Mouse (Mus musculus) T-cell, adult 2 months (primary cell): Measurements from ENCODE around the gene Fam110c.
"Not testable (repeated sequence)": the region's sequence is repeated elsewhere in the genome, so short reads cannot be mapped to it uniquely, and the experiment has no call there.

Experiments used
- DNase-seq: peaks from one replicate; pipeline ENCODE4 v3.0.0; 2022; ENCODE audit warnings: low spot score

The Fam110c gene

DNA sequence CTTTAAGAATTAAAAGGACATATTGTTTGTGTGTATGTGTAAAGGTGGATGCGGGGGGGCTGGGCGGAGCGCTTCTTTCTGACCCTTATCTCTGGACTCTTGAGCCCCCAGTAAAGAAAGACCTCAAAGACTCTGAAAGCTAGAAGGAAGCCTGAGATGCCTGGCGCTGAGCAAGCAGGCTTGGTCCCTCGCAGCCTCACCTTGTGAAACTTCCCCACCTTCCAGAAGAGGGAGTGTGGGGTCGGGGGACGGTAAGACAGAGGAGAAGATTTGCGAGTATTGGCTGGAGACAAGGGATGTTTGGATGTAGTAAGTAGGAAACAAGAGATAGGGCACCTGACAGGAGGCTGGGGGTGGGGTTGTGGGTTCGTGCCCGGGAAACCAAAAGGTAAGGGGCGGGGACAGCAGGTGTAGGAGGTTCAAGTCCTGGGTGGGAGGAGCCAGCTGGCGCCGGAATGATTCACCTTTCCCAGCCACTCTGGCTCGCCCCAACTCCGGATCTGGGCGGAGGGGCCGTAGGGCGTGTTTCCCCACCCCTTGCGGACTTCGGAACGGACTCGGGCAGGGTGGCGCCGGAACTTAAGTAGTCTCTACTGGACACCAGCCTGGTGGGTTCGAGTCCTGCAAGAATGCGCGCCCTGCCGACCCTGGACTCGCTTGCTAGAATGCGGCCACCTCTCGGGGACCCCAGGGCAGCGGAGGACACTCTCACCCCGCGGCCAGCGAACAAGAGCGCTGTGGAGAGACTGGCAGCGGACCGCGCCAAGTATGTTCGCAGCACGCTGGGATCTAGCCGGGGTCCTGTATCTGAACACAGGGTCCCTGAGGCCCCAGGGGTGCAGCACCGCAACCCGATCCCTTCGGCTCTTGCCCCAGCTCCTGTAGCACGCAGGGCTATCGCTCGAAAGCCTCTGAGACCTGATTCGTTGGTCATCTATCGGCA lies at the start of gene Fam110c:
Gene Fam110c, plus strand, starts transcription at position 450 of the 943 bp plus-strand sequence.
- no peak for DNase-seq

DNA sequence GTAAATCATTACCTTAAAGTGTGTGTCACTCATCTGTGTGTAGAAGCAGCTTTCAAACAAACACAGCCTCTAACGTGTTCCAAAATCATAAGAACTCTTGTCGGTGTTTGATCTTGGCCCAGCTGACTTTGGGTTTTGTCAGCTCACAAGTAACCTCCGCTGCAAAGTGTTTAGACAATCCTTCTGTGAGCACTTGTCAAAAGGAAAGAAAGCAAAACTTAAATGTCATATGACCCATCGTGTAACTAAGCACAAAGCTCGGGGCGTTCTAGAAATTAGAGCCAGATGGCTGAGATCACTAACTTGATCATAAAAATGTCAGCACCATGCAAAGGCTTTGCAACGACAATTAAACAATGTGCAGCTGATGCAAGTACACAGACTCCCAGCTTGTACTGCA lies 47.2 kb upstream of the Fam110c start:
- no peak for DNase-seq

DNA sequence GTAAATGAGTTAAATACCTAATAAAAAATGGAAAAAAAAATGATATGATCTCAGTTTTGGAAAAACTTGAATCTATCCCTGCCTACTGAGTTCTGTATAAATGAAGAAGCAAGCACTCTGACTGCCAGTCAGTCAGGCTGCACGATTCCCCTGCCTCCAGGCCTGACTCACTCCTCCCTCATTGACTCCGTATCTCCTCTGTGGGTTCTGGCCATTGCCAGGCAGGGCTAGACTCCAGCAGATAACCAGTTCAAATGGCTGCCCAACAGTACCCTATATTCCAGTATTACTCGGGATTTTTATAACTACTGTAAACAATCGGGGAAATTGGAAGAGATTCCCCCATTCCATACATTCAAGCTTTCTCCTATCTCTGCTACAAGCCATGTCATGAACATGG lies 21.6 kb upstream of the Fam110c start:
- DNase-seq, result no peak

DNA sequence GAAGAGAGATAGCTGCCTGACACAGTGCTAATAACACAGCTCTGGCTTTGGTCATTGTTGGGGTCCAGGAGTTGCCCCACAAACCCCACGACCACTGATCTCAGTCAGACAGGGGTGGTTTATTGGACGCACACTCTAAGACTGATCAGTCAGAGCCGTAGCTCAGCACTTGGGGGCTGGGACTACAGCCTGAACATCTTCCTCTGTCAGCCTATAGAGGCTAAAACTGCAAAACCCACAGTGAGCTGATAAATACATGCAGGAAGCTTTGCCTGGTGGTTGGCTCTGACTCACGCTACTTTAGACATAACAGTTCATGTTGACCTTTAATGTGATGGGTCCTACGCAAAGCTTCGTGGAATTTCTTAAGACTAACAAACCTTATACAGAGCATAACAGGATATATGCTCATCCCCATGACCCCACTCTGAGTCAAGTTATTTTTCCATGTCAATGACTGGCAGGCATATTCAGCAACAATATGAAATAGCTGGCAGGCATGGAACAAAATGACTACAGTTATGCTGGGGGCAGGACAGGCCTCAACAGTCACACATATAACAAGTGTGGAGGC lies 17.3 kb upstream of the Fam110c start:
- DNase-seq, result no peak

DNA sequence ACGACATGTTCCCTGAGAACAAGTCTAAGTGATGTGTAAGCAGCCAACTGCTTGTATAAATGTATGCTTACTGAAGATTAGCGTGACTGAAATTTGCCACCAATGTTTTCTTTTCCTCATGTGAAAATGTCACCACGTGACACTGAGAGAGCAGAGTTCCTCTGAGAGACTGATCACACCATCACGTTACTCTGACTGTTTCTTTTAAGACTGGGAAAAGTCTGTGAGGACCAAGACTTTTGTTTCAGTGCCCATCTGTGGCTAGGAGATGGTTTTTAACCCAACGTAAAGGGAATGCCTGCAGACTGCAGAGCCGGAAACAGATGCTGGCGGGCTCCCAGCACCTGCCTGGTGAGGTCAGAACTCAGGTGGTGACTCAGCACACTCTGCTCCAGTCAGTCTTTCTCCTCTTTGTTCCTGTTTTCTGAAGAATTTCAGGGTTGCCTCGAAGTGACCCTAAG lies 14.2 kb upstream of the Fam110c start:
- no peak for DNase-seq

DNA sequence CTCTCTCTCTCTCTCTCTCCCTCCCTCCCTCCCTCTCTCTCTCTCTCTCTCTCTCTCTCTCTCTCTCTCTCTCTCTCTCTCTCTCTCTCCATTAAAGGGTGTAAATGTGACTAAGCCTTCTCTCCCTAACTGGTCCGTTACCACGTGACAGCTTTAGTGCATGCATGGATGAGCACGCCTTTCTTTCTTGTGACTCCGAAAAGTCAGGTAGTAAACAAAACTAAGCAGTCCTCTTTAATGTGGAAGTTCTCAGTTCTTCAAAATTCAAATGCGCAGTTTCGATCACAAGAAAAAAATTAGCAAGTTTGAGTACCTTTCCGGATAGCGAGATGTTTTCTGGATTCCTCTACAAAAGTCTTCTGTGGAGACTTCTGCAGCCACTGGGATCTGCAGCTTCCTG lies 13.4 kb upstream of the Fam110c start:
- DNase-seq, result no peak

DNA sequence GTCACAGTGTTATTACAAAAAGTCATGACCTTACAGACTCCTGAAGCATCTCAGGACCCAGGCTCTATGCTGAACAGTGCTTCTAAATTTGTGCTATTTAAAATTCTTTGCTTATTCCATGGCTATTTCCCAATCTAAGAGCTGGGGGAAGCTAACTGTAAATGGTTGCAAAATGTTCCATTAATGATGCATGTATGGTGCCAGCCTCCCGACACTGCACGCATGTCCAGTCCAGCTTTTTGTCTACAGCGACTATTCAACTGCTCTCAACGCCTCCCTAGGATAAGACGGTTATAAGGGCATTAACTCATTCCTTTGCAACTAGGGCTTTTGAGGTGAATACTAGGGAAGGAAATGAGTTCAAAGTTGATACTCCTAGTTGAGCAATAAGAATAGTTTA lies 2.4 kb upstream of the Fam110c start:
- DNase-seq, result no peak

DNA sequence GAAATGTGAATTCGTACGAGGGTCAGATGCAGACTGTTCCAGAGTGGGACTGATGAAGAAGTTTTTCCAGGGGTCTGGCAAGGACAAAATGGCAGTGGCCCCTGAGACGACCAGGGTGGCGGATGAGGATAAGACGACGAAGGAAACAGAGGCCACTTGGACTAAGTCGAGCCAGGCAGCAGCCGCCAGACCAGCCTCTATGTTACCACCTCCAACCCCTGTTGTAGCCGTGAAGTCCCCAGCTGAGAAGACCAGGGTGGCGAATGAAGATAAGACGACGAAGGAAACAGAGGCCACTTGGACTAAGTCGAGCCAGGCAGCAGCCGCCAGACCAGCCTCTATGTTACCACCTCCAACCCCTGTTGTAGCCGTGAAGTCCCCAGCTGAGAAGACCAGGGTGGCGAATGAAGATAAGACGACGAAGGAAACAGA lies 710 bp downstream of the Fam110c start:
- not testable (repeated sequence) for DNase-seq

DNA sequence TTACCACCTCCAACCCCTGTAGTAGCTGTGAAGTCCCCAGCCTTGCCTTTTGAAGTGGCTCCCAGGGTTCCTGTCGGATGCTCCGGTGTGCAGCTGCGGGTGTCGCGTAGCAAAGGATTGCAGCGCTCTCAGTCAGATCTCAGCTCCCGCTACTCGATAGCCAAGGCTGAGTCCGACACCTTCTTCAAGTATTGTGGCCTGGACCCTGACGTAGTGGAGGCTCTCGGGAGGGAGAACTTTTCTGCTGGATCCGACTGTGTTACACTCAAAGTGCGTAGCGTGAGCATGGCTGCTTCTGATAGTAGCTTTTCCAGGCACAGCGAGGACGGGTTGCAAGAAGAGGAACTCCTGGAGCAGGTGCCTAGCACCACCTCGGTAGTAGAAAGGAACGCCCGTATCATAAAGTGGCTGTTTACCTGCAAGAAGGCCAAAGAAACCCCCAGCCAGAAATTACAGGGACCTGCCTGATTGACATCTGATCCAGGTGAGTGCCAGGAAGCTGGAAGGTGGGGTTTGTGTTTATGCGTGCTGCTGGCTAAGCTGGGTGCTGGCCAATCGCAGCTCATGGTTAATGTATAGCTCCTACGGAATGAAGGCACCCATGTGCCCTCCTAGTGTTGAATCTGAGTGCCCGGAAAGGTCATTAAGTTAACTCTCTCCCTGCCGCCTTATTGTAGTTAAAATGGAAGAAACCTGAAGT lies 1.3 kb downstream of the Fam110c start:
- no peak for DNase-seq

DNA sequence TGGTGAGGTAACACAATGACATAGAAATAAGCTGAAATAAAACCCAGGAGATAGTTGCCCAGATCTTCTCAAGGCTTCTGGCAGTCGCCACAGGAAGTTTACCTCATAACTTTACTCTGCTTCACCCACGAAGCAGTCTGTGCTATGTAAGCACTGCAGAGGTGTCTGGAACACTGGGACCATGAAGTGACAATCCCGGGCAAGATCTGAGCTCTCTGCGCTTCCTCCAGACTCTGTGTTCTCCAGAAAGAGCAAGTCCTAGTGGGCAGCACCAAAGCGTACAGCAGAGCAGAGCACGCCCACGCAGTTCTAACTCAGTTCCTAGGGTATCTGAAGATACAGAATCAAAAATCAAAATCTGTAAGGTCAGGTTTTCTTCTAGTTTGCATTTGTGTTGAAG lies 3.4 kb downstream of the Fam110c start:
- no peak for DNase-seq

DNA sequence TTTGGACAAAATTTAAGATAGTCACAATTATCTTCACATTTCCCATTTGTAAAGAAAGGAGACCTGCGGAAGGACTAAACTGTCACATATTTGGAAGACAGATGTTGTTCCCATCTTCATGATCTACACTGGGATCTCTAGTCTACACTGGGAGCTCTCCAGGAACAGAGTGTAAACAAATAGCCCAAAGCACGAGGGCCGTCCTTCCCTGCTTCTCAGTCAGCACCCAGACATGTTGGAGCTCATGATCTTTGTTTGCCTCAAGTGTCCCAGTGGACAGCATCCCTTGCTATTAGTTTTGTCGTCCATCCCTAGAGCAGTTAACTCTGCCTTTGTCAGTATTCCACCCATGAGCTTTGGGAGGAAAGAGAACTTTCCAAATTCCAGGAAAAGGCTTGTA lies 4.4 kb downstream of the Fam110c start:
- DNase-seq, result no peak

DNA sequence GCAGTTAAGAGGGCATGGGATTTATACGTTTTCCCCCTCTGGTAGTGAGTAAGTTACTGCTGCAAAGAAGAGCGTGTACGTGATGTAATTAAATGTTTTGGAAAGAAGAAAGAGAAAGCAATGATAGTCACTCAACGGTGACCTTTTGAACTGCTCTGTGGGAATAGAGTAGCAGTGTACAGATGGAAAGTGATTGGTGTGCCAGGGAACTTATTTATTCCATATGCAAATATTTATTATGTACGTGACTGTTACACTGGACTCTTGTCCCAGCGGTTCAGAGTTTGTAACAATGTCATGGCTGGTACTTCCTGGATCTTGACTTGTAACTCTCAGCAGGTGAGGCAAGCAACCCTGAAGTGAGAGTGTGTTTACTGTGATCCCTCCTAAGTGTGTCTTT lies 6.7 kb downstream of the Fam110c start:
- DNase-seq, result no peak

DNA sequence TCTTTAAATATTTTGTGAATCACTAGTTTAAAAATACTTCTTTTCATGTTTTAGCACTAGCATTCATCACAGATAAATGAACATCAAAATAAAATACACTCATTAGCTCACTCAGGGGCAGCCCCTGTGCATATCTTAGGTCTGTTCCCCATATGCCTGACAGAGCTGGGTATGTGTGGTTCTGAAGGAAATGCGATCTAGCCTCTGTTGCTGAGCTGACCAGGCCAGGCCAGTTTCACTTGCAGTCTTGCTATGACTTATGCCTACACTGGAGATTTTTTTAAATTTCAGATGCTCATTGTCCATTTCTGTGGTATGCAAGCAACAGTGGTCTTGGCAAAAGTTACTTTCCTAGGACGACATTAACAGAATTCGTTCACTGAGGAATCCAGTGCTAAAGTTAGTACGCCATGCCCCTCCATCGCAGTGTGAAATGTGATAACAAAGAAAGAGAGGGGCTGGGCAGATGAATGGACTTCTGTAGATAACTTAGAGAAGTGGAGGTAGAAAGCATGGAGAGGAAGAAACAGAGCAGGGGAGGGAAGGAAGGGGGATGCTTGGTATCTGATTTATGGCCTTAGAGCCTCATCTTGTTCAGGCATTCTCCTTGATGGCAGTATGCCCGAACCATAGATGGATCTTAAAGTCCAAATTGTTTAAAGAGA lies 7.4 kb downstream of the Fam110c start:
- no peak for DNase-seq

DNA sequence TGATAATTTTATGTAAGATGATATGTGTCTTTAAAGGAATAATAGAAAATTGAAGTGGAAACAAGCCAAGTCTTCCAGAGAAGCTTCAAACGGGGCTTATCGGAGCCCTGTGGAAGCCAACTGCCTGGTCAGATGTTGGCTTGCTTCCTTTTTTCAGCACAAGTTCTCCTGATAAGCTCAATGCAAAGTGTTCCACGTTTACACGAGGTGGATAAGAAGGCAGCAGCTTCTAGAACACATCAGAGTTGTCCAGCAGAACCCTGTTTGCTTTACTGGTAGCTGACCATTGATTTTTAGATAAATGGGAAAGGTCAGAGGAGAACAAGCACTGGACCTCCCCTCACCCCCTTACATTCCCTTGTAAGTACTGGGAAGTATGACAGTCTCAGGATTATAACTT lies 9.3 kb downstream of the Fam110c start:
- DNase-seq, result no peak

DNA sequence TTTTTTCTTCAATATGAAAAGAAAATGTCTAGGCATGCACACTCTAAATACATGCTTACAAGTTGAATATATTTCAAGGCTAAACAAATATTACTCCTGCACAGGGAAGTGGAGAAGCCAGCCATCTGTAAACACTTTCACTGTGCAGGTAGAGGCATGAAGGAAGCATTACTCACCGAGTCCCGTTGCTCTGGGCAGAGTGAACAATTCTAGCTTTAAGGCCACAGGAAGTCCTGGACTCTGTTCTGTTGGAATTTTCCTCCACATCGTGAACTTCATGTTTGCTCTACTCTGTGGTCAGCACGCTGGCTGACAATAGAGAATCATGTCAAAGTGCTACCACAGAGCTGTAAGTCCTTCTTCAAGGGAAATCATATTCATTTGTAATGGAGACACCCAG lies 9.7 kb downstream of the Fam110c start:
- DNase-seq, result no peak

DNA sequence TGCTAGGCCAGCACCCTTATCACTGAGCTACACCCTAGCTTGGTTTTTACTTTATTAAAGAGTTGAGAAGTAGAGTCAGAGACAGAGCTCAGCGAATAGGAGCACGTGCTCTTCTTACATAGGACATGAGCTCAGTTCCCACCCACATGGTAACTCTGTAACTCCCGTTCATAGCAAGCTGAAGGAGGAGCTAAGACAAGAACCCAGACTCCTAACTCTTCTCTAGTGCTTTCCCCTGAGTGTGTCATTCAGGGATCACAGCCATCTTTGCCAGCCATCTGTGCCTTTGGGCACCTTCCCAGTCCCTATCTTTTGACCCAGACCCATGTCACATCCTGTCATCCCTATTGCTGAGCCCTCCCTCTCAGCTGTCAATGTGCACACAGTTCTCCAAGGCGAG lies 13.4 kb downstream of the Fam110c start:
- DNase-seq, result no peak

DNA sequence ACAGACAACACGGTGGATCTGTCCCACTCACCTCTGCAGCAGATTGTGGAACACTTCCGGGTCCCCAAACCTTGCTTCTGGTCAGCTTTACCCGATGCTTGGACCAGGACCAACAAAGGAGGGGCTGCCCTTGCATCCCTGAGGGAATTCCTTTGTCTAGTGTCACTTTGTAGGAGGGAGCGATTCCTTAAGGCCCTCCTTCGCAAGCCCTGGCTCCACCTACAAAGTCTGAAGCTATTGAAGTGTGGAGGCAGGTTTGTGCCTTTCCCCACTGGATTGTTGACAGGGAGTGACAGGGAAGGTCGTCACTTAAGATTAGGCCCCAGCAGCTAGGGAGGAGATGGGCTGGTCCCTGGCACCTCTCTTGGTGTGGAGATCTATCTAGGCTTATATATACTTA lies 16.7 kb downstream of the Fam110c start:
- DNase-seq, result no peak

DNA sequence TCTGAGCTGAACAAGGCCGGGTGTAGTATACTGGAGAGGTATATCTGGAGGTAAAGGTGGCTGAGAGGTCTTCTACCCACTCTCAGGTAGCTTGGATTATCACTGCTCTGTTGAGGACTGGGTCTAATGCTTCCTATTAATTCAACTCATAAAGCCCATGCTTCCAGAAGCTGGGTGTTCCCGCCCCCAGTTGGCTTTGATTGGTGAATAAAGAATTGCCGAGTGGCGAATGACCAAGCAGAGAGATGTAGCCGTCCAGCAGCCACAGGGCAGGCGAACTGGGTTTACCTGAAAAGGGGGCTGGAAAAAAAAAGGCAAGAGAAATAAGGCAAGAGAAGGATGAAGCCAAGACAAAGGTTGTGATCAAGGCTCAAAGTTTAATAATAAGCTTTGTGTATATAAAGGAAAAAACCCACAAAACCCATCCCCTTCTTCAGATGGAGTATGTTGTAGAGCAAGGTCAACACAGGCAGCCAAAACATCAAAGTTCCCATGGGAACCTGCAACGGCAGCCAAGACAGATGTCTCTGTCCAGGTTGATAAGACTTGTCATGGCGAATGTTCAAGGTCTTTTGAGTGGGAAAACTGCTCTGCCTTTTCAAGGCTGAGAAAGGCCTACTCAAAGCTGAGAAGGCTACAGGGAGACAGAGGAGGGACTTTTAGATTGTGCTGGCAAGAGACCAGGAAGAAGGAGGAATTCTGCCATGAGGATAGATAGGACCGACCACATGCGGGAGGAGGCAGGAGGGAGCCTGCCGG lies 17.4 kb downstream of the Fam110c start:
- DNase-seq, result no peak

DNA sequence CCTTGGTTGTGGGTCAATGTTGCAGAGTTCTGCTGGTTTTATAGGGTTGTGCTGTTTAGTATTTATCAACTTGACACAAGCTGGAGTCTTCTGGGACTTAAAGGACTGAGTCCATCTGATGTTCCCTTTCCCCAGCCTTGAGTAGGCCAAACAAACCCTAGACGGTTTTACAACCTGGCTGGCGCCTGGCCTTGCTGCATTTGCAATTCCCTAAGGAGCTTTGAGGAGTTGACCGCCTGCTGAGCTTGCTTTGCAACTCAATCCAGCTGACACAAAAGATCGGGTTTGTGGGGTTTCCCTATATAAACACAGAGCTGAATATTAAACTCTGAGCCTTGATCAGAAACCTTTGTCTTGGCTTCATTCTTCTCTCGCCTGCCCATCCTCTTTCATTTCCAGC lies 18.8 kb downstream of the Fam110c start:
- no peak for DNase-seq

DNA sequence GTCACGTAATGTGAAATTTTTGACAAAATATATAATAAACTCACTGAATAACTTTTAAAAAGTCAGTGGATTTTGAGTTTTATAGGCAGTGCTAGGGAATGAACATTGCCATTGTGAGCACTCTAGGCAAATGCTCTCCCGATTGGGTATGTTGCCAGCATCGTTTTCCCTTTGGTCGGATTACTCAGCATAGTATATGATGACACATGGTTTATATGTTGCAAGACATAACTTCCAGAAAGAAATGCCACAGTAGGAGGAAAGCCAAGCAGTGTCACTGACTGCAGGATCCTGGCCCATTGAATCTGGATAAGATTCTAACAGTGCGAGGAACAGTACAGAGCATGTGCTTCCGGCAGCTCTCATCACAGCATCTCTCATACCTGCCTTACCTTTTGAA lies 23.5 kb downstream of the Fam110c start:
- no peak for DNase-seq

DNA sequence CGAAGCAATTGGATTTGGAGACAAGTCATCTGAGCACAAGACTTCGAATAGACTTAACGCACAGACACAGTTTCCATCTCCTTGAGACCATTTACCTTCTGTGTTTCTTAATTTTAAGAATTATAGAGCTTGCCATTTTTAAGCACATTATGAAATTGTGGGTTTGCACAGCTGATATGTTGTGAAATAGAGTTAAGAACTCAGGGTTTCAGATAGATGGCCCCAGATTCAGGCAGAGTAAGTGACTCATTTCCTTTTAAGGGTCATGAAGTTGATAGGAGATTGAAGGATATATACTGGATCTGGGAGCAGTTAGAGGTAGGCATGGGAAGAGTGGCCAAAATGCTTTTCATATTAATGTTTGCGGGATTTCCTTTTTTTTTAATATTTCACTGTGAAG lies 27.5 kb downstream of the Fam110c start:
- no peak for DNase-seq

DNA sequence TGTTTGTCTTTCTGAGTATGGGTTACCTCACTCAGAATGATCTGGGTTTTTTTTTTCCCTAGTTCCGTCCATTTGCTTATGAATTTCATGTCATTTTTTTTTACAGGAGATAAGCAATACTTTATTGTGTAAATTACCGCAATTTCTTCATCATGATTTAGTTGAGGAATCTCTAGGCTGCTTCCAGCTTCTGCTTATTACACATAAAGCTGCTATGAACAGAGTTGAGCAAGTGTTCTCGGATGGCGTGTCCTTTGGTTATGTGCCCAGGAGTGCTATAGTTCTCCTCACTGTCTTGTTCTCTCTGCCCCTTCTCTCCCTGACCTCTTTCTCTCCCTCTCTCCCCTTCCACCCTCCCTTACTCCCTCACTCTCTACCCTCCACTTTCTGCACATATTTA lies 28.2 kb downstream of the Fam110c start:
- no peak for DNase-seq
